Mouse (Mus musculus) midbrain, postnatal 0 days (tissue): ENCODE measurements around the gene D930020B18Rik. TPM values are rescaled to one million over a fixed set of nuclear protein-coding genes. Genes with fewer than 3 reads are reported as not detected.
A peak's percentile ranks its signal among the peaks of the same experiment; 100 is the strongest.

ENCODE experiments used
- ATAC-seq: fragments of 200-750 bp; cut with Nextera tagmentation; 2 replicates; pipeline ENCODE4 v1.8.0; 2017; ENCODE audit warnings: moderate number of reproducible peaks, mild to moderate bottlenecking, moderate TSS enrichment, moderate library complexity; ENCODE audit not compliant: low FRiP score
- DNase-seq: peaks from one replicate; pipeline ENCODE4 v3.0.0-alpha.2; 2015; ENCODE audit warnings: low spot score
- H3K27ac ChIP-seq: fragments of 300-500 bp; sonication (generic); 2 replicates; pipeline ENCODE4 v1.5.1; 2014; ENCODE audit warnings: low read depth, mild to moderate bottlenecking, low read length, mixed read lengths
- H3K27me3 ChIP-seq: fragments of 300-500 bp; sonication (generic); 2 replicates; pipeline ENCODE4 v1.6.1; 2014; ENCODE audit warnings: low read length, control low read depth, mixed read lengths; ENCODE audit not compliant: insufficient read depth
- H3K36me3 ChIP-seq: fragments of 300-500 bp; sonication (generic); 2 replicates; pipeline ENCODE4 v1.6.1; 2014; ENCODE audit warnings: low read length, control low read depth, mixed read lengths; ENCODE audit not compliant: insufficient read depth
- H3K4me1 ChIP-seq: fragments of 300-500 bp; sonication (generic); 2 replicates; pipeline ENCODE4 v1.6.1; 2014; ENCODE audit warnings: mild to moderate bottlenecking, control low read depth, antibody characterized with exemption, low read length, mixed read lengths; ENCODE audit not compliant: insufficient read depth
- H3K4me2 ChIP-seq: fragments of 300-500 bp; sonication (generic); 2 replicates; pipeline ENCODE4 v1.6.1; 2014; ENCODE audit warnings: low read depth, mild to moderate bottlenecking, low read length, mixed read lengths; ENCODE audit not compliant: poor library complexity, severe bottlenecking
- H3K4me3 ChIP-seq: fragments of 300-500 bp; sonication (generic); 2 replicates; pipeline ENCODE4 v1.5.1; 2014; ENCODE audit warnings: low read depth, mild to moderate bottlenecking, low read length, moderate library complexity
- H3K9ac ChIP-seq: fragments of 300-500 bp; sonication (generic); replicated peaks from 2 replicates; pipeline ENCODE4 v1.6.1; 2014; ENCODE audit warnings: mild to moderate bottlenecking, low read length, moderate library complexity, mixed read lengths; ENCODE audit not compliant: poor library complexity, severe bottlenecking
- H3K9me3 ChIP-seq: fragments of 300-500 bp; sonication (generic); 2 replicates; pipeline ENCODE4 v1.6.1; 2016; ENCODE audit warnings: low read length, control low read depth
- CTCF ChIP-seq: IDR thresholded peaks from 2 replicates; pipeline ENCODE4 v1.5.1; 2016; ENCODE audit warnings: antibody characterized with exemption, mild to moderate bottlenecking
- WGBS: fragments of 180-500 bp; shearing (Covaris S2); extraction: QIAGEN DNeasy Blood & Tissue Kit; methylation state at CpG from one replicate; pipeline ENCODE4 v1.1.7; 2014; 5-methylcytosine and 5-hydroxymethylcytosine counted together
- polyA plus RNA-seq: library from polyadenylated mRNA; unstranded; fragments of >200 nt; fragmentation: Nextera tagmentation; extraction: Ambion mirVana; gene quantifications from 2 replicates; pipeline ENCODE4 v1.2.1, GENCODE M21; 2015
- total RNA-seq: library from RNA; depleted of rRNA; stranded (reverse); fragments of >200 nt; gene quantifications from 2 replicates; pipeline ENCODE4 v1.2.3, GENCODE M21; 2014

D930020B18Rik gene
- total and polyA plus RNA-seq, 2 experiments from 2014 or later, result 0.42 to 0.44 TPM

DNA sequence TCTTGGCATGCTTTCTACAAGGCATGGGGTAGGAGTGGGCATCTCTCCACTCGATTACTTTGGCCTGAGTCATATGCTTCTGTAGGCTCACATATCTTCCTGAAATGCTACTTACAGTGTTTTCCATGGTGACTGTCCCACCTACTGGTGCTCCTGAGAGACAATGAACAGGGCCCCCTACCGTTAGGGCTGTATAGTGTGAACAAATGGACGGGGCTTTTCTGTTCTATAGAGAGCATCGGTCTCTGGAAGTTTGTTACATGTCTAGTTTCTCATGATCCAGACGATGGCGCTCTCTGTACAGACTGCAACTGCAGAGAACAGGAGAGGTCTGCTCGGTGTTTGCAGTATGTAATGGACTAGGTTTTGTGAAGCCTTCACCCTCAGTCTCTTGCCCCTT is 46.1 kb downstream of the D930020B18Rik start:
- WGBS, result 74% methylated on average over 7 of the region's 7 CpGs
- Histone ChIP-seq H3K4me1 (no peaks in the 10 kb centered on the region), H3K27ac (no peak overlapping the region), H3K9me3 (no peaks in the 10 kb centered on the region), H3K4me3 (no peak overlapping the region), H3K27me3 (no peaks in the 10 kb centered on the region), H3K4me2 (no peak overlapping the region), H3K9ac (no peak overlapping the region), H3K36me3 (no peaks in the 10 kb centered on the region)
- no peak for DNase-seq
- no peak for ATAC-seq
- TF ChIP-seq CTCF, result no peak; the same call in 1 of the 2 replicates

DNA sequence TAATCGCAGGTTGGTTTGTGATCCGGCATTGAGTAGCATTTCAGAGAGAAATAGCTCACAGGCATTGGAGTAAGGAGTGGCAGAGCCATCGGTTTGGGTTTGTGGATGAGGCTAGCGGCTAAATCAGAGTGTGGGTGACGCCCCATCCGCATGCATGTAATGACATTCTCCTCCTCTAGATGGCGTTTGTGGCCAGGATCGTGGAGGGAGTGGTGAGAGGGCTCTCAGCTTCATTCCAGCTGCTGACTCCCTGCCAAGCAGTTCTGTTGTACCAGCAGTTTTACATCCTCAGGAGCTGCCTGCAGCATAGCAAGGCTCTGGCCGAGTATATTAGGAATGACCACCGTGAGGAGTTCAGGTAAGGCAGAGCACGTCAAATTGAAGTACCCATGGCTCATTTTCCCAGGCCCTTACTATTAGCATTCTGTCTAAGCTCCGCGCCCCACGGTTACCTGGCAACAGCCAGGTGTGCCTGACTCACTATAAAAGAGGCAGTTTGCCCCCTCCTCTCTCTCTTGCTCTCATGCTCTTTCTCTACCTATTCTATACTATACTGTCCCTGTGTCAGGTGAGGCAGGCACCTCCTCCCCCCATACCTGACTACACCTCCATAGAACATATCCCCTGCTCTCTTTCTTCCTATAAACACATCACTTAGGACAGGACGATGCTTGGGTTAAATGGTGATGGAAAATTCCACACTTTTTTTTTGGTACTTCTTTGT is 48.4 kb downstream of the D930020B18Rik start:
- no peak overlapping the region for H3K4me3 ChIP-seq
- no peaks in the 10 kb centered on the region for H3K27me3 ChIP-seq
- WGBS, result 13% methylated on average over 15 of the region's 15 CpGs
- TF ChIP-seq CTCF, result peak; percentile 90
- peak overlapping the region; percentile 3 for H3K27ac ChIP-seq
- no peaks in the 10 kb centered on the region for H3K36me3 ChIP-seq
- H3K9ac ChIP-seq, result 0 out of 2 replicates have a peak overlapping the region, but pooled peaks have one; percentile 9
- ATAC-seq, result peak; percentile 83
- no peaks in the 10 kb centered on the region for H3K9me3 ChIP-seq
- H3K4me2 ChIP-seq, result peak overlapping the region; percentile 32
- peak; percentile 90 for DNase-seq
- H3K4me1 ChIP-seq, result no peaks in the 10 kb centered on the region

DNA sequence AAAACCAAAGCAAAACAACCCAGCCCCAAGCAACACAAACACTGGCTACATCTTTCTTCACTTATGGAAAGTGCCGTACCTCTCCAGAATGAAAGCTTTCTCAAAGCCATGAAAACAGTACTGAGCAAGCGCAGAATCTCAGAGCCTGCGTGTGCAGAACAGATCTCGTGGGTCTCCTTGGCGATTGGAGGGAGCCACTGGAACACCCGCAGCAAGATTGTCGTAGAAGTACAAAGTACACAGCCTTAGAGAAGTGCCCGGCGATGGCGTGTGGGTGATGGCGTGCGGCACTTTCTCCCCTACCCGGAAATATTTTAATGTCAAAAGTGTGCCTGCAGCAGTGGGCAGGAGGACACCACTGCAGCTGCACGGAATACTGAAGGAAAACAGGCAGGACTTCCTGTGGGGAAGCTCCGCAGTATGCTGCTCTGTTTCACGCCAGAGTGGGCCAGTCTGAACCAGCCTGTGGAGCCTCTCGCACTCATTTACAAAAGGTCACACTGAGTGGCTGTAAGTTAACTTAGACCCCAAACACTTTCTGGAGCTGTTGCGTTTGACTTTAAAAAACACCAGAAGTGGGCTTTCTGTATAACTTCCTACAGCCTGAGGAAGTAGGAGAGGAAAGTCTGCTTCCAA is 51.7 kb downstream of the D930020B18Rik start:
- Histone ChIP-seq H3K36me3 (no peaks in the 10 kb centered on the region), H3K9me3 (no peaks in the 10 kb centered on the region), H3K27me3 (no peaks in the 10 kb centered on the region), H3K9ac (no peak overlapping the region), H3K27ac (no peak overlapping the region), H3K4me3 (peak overlapping the region; percentile 5; the same call in 1 of the 2 replicates), H3K4me2 (no peak overlapping the region; the same call in 1 of the 2 replicates), H3K4me1 (no peaks in the 10 kb centered on the region)
- DNase-seq, result no peak
- no peak for TF ChIP-seq CTCF
- ATAC-seq, result no peak
- 50% methylated on average over 18 of the region's 18 CpGs for WGBS

DNA sequence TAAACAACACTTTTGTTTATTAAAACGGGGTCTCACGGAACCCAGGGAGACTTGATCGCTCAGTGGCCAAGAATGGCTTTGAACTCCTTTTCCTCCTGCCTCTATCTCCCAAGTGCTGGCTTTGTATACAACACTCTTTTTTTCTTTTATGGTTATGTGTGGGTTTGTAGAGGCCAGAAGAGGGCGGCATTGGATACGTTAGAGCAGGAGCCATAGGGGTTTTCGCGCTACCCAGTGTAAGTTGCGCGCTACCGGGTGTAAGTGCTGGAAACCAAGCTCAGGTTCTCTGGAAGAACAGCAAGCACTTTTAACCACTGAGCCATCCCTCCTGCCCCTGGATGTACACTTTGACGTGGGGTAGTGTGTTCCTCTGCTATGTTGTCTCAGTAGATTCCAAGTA is 53.2 kb downstream of the D930020B18Rik start:
- ATAC-seq (no peak), DNase-seq (no peak)
- Histone ChIP-seq H3K4me2 (no peak overlapping the region), H3K9me3 (no peaks in the 10 kb centered on the region), H3K9ac (no peak overlapping the region), H3K27me3 (no peaks in the 10 kb centered on the region), H3K36me3 (no peaks in the 10 kb centered on the region), H3K27ac (no peak overlapping the region), H3K4me1 (no peaks in the 10 kb centered on the region), H3K4me3 (no peak overlapping the region)
- 85% methylated on average over 11 of the region's 11 CpGs for WGBS
- no peak for TF ChIP-seq CTCF

DNA sequence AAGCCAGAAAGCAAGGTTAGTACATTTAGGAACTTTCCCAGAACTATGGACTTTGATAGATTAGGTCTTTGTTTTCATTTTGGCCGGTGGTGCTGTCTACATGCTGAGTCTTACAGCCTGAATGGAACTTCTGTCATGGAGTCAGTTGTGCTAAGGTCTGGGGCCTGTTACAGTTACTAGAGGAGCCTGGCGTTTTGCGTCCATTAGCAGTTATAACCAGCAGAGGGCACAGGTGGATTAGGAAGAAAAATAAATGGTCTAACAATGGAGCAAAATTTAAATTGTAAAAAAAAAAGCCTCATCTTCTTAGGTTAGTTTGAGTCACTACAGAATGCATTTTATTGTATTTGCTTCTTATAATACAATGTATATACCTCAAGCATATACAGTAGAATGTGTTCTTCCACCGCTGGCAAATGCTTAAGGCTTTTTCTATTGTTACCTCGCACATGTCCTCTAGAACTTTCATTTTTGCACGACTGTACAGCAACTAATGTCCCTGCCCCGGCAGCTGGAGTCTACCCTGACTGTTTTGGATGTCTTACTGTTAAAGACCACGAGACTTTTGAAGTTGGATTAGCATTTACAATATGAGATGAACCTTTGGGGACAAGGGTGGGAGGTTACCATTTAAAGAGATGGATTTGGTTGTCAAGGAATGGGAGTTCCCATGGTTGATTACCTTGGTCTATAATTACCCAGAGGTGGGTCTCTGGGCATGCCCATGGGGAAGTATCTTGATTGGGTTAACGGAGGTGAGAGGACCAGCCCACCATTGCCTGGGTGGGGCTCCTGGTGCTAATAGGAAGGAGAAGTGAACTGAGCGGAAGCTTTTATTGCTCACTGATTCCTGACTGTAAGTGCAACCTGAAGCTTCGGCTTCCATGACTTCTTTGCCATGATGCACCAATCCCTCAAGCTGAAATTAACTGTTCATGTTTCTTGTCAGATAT is 60.2 kb downstream of the D930020B18Rik start:
- H3K9me3 ChIP-seq, result no peaks in the 10 kb centered on the region
- ATAC-seq (no peak), DNase-seq (peak; percentile 85)
- no peaks in the 10 kb centered on the region for H3K36me3 ChIP-seq
- TF ChIP-seq CTCF, result peak; percentile 91
- H3K9ac ChIP-seq, result no peak overlapping the region
- H3K4me1 ChIP-seq, result no peaks in the 10 kb centered on the region
- H3K27ac ChIP-seq, result no peak overlapping the region
- H3K4me3 ChIP-seq, result no peak overlapping the region
- whole genome bisulfite sequencing, result 62% methylated on average over 11 of the region's 11 CpGs
- no peaks in the 10 kb centered on the region for H3K27me3 ChIP-seq
- no peak overlapping the region for H3K4me2 ChIP-seq
